Mouse (Mus musculus) cerebellum, adult 9-10 months (tissue): ENCODE measurements around the gene Rpl39l.
"Not testable (repeated sequence)": the region's sequence is repeated elsewhere in the genome, so short reads cannot be mapped to it uniquely, and the experiment has no call there.

Experiments
- DNase-seq: peaks from one replicate; pipeline ENCODE4 v3.0.0; 2022

The Rpl39l gene

GRCm38 (mm10) chr16:10170005-10170404 lies at the start of gene Rpl39l:
TSS of gene Rpl39l (plus strand) at chr16:10170226.
- DNase-seq: no peak

DNA sequence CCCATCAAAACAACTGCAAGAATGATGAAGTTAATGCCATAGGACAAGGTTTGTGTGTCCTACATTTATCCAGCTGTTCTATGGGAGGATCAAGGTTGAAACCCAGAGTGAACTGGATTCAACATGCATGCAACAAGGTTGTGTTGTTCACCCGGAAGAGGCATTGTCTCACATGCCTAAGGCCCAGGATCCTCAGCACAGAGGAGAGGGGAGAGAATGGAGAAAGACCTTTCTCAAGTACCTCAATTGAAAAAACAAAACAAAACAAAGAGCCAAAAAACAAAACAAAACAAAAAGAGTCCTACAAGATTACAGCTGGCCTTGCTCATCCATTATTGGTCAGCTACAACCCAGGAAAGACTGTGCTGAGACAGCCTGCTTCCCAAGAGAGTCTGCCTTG lies 42.4 kb upstream of the Rpl39l start:
- no peak for DNase-seq

GRCm38 (mm10) chr16:10129052-10129911 lies 40.7 kb upstream of the Rpl39l start:
- DNase-seq: no peak

DNA sequence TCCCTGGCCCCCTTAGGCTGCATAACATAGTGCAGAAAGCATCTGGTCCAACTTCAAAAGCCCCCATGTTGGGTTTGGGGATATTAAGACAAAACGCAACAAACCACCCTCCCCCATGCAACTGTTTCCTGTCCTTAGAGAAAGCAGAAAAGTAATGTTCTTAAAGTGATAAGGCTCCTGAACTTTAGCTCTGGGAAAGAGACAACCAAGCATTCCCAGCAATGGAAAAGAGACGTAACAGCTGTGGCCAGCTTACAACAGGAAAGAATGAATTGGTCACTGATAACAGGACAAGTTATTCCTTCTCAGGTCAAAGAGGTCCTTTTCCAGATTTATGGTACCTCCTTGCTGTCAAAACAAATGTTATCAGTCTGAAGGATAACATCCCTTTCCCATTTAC lies 26.9 kb upstream of the Rpl39l start:
- DNase-seq: no peak

GRCm38 (mm10) chr16:10147401-10147800 lies 22.6 kb upstream of the Rpl39l start:
- DNase-seq: no peak

DNA sequence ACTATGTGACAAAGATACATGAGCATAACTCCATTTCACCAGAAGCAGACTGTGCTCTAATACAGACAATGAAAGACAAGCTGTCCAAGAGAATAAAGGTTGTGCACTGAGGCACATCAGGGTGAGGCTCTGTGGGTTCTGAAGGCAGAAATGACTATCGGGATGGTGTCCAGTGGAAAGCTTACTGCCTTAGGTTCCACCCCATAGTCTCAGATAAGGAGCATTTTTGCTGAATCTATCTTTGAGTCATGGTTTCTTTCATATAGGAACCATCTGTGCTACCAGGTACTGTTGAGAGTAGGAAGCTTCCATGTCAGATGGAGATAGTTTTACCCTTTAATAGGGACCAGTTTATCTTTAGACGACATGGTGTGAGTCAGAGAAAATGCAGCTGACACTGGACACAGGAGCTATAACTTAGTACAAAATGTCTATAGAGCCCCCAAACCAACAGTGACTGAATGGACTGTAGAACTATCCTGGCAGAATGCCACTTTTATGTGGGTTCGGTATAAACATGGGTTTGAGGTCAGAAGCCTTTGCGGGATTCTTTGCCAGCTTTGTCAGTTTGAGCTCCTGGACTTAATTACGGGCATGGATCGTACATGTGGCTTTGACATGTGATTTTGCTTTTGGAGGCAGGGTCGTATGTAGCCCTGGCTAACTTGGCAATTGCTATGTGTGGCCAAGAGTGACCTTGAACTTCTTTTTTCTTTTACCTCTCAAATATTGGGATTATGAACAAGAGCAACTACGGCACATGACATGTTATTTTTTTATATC lies 712 bp upstream of the Rpl39l start:
- no peak for DNase-seq

GRCm38 (mm10) chr16:10171276-10171675 lies 1.2 kb downstream of the Rpl39l start:
- DNase-seq: no peak

DNA sequence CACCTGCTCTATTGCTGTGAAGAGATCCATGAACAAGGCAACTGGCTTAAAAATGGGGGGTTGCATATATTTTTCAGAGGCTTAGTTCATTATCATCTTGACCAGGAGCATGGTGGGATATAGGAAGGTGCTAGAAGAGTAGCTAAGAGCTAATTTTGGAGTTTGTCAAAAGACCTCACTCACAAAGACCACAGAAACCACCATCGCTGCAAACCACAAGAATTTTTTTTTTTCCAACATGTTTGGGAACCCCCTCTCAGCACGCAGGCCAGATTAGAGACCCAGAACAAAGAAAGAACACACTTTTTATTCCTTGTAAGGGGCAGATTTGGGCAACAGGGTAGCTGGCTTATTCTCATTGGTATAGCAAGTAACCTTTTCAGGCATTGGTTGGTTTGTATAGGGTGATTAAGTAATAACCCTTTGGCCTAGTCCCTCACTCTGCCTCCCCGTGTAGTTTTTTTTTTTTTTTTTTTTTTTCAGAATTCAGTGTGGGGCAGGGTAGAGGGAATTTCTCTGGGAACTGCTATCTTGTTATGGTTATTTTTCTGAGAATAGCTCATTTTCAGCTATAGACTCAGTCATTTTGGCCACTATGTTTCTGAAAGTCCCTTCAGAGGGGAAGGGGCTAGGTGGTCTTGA lies 2.3 kb downstream of the Rpl39l start:
- no peak for DNase-seq

- not testable (repeated sequence) for DNase-seq
These were observed 17.4 kb downstream of the Rpl39l start for GRCm38 (mm10) chr16:10187461-10187860.

- peak; percentile 58 for DNase-seq
These were observed 22.9 kb downstream of the Rpl39l start, which contains the start of gene Atf7ip2 for GRCm38 (mm10) chr16:10192679-10193506. TSS of gene Atf7ip2 (plus strand) at chr16:10192712.

- DNase-seq: no peak
These were observed 38.8 kb downstream of the Rpl39l start for GRCm38 (mm10) chr16:10208777-10209176.

GRCm38 (mm10) chr16:10216366-10216765 lies 46.3 kb downstream of the Rpl39l start:
- not testable (repeated sequence) for DNase-seq

DNA sequence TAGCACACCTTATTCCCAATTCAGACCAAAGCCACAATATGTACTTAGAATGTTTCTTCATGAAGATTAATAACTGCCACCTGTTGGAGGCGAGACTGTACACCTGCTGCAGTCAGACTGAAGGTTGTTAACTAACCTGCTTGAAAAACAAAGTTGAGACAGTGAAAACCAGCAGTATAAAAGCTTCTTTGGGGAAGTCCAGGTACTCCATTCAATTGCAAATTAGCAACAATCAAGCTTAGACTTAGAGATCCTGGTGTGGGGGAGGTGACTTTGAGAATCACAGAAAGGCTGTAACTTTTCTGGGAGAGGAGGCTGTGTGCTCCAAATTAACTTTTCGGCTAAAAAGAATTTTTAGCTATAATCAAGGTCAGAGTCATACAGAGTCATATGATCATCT lies 47.0 kb downstream of the Rpl39l start:
- DNase-seq: not testable (repeated sequence)
